Mouse (Mus musculus) ES-E14 (cell line): Measurements from ENCODE around the gene Lingo1.

ENCODE experiments used
- CHD2 ChIP-seq: IDR thresholded peaks from 2 replicates; pipeline ENCODE4 v1.6.1; 2014; ENCODE audit warnings: mild to moderate bottlenecking, low read depth, low read length, inconsistent platforms
- ZC3H11A ChIP-seq: IDR thresholded peaks from 2 replicates; pipeline ENCODE4 v1.6.1; 2012; ENCODE audit warnings: low read depth, mild to moderate bottlenecking, inconsistent platforms, low read length, borderline replicate concordance

- TF ChIP-seq ZC3H11A (no peak), CHD2 (no peak)
These were observed 33.9 kb upstream of the Lingo1 start for GRCm38 (mm10) chr9:56830162-56830561.
